Mouse (Mus musculus): ENCODE measurements around the gene Gm36210. TPM values are rescaled to one million over a fixed set of nuclear protein-coding genes. Genes with fewer than 3 reads are reported as not detected.

Gene Gm36210
- polyA plus RNA-seq, 1 experiment: not detected

GRCm38 (mm10) chr7:4923586-4924364, 17.5 kb upstream of the Gm36210 start:
- Histone ChIP-seq H3K4me3 (peak overlapping the region; percentile 7), H3K27me3 (ENCODE audit: control insufficient read depth, insufficient read depth, insufficient read length) (no peaks in the 10 kb centered on the region)
- no peak for TF ChIP-seq POLR2AphosphoS2 (IDR thresholded peaks at IDR 0.05; ENCODE audit: insufficient read length, low read depth)
- no peak for TF ChIP-seq E2F4 (IDR thresholded peaks at IDR 0.05; ENCODE audit: insufficient read depth)
- peak in 1 of 3 experiments; percentile 18 for TF ChIP-seq MYOG (IDR thresholded peaks at IDR 0.05; ENCODE audit: control insufficient read depth in 1 of 3, insufficient read depth in 1 of 3, insufficient read length in 2 of 3, low read depth in 2 of 3)
- no peak for TF ChIP-seq MAX (IDR thresholded peaks at IDR 0.05; ENCODE audit: low read depth)

GRCm38 (mm10) chr7:4922931-4923565, 16.7 kb upstream of the Gm36210 start:
- peak overlapping the region; percentile 84 for H3K4me2 ChIP-seq (ENCODE audit: low read depth)
- H3ac ChIP-seq (ENCODE audit: control insufficient read depth, insufficient read length): no peak overlapping the region
- H3K27me3 ChIP-seq (ENCODE audit: control insufficient read depth, insufficient read depth, insufficient read length): no peaks in the 10 kb centered on the region
- no peak overlapping the region for H3K4me3 ChIP-seq
- no peaks in the 10 kb centered on the region for H3K79me2 ChIP-seq (ENCODE audit: control insufficient read depth, insufficient read depth)
- no peak for TF ChIP-seq USF1 (IDR thresholded peaks at IDR 0.05; ENCODE audit: low read depth)
- TF ChIP-seq TCF3 (IDR thresholded peaks at IDR 0.05; ENCODE audit: insufficient read length, low read depth): no peak
- no peak for TF ChIP-seq POLR2A (IDR thresholded peaks at IDR 0.05; ENCODE audit: insufficient read length, low read depth)
- TF ChIP-seq MYOD1 (IDR thresholded peaks at IDR 0.05; ENCODE audit: control insufficient read depth in 1 of 3, insufficient read length in 2 of 3, low read depth in 2 of 3): no peak
- TF ChIP-seq CEBPB (IDR thresholded peaks at IDR 0.05; ENCODE audit: insufficient read depth, poor library complexity, severe bottlenecking): no peak
- no peak for TF ChIP-seq E2F4 (IDR thresholded peaks at IDR 0.05; ENCODE audit: insufficient read depth)
- no peak for TF ChIP-seq POLR2AphosphoS2 (IDR thresholded peaks at IDR 0.05; ENCODE audit: insufficient read length, low read depth)
- no peak for TF ChIP-seq MAX (IDR thresholded peaks at IDR 0.05; ENCODE audit: low read depth)
- no peak for TF ChIP-seq TCF12 (IDR thresholded peaks at IDR 0.05; ENCODE audit: insufficient read depth, poor library complexity, severe bottlenecking)
- no peak for TF ChIP-seq SRF (IDR thresholded peaks at IDR 0.05; ENCODE audit: control insufficient read depth, insufficient read length, low read depth)
- TF ChIP-seq REST (IDR thresholded peaks at IDR 0.05; ENCODE audit: insufficient read depth, insufficient read length): no peak
- TF ChIP-seq MYOG (IDR thresholded peaks at IDR 0.05; ENCODE audit: control insufficient read depth in 1 of 3, insufficient read depth in 1 of 3, insufficient read length in 2 of 3, low read depth in 2 of 3): no peak
- H3K36me3 ChIP-seq (ENCODE audit: control insufficient read depth, insufficient read depth): no peaks in the 10 kb centered on the region

More at GRCm38 (mm10) chr7:4923586-4924364, 17.5 kb upstream of the Gm36210 start:
- H3K4me2 ChIP-seq (ENCODE audit: low read depth): peak overlapping the region; percentile 84
- peak overlapping the region; percentile 33 for H3ac ChIP-seq (ENCODE audit: control insufficient read depth, insufficient read length)
- no peaks in the 10 kb centered on the region for H3K79me2 ChIP-seq (ENCODE audit: control insufficient read depth, insufficient read depth)
- H3K36me3 ChIP-seq (ENCODE audit: control insufficient read depth, insufficient read depth): no peaks in the 10 kb centered on the region

- no peak overlapping the region for H3K4me3 ChIP-seq
- TF ChIP-seq E2F4 (IDR thresholded peaks at IDR 0.05; ENCODE audit: insufficient read depth) (no peak), MYOG (IDR thresholded peaks at IDR 0.05; ENCODE audit: control insufficient read depth in 1 of 3, insufficient read depth in 1 of 3, insufficient read length in 2 of 3, low read depth in 2 of 3) (no peak), USF1 (IDR thresholded peaks at IDR 0.05; ENCODE audit: low read depth) (no peak), POLR2AphosphoS2 (IDR thresholded peaks at IDR 0.05; ENCODE audit: insufficient read length, low read depth) (peak; percentile 62)
- H3K36me3 ChIP-seq (ENCODE audit: control insufficient read depth, insufficient read depth): no peaks in the 10 kb centered on the region
- H3K27me3 ChIP-seq (ENCODE audit: control insufficient read depth, insufficient read depth, insufficient read length): no peaks in the 10 kb centered on the region
- H3K4me2 ChIP-seq (ENCODE audit: low read depth): no peak overlapping the region
- H3ac ChIP-seq (ENCODE audit: control insufficient read depth, insufficient read length): no peak overlapping the region
- H3K79me2 ChIP-seq (ENCODE audit: control insufficient read depth, insufficient read depth): no peaks in the 10 kb centered on the region
Measured at GRCm38 (mm10) chr7:4922508-4922907, 16.2 kb upstream of the Gm36210 start.

GRCm38 (mm10) chr7:4921824-4922482, 15.6 kb upstream of the Gm36210 start, which contains the start of gene Nat14:
Nat14 (plus strand) TSS chr7:4922028.
- H3K79me2 ChIP-seq (ENCODE audit: control insufficient read depth, insufficient read depth): peaks cover 3% of the 10 kb centered on the region
- no peak within 1 kb of the TSS for H3K4me2 ChIP-seq (ENCODE audit: low read depth)
- TF ChIP-seq CEBPB (IDR thresholded peaks at IDR 0.05; ENCODE audit: insufficient read depth, poor library complexity, severe bottlenecking): no peak
- TF ChIP-seq MAX (IDR thresholded peaks at IDR 0.05; ENCODE audit: low read depth): no peak
- no peak for TF ChIP-seq TCF12 (IDR thresholded peaks at IDR 0.05; ENCODE audit: insufficient read depth, poor library complexity, severe bottlenecking)
- no peak for TF ChIP-seq REST (IDR thresholded peaks at IDR 0.05; ENCODE audit: insufficient read depth, insufficient read length)
- TF ChIP-seq E2F4 (IDR thresholded peaks at IDR 0.05; ENCODE audit: insufficient read depth): no peak
- no peak for TF ChIP-seq MYOD1 (IDR thresholded peaks at IDR 0.05; ENCODE audit: control insufficient read depth in 1 of 3, insufficient read length in 2 of 3, low read depth in 2 of 3)
- TF ChIP-seq POLR2A (IDR thresholded peaks at IDR 0.05; ENCODE audit: insufficient read length, low read depth): no peak
- TF ChIP-seq MYOG (IDR thresholded peaks at IDR 0.05; ENCODE audit: control insufficient read depth in 1 of 3, insufficient read depth in 1 of 3, insufficient read length in 2 of 3, low read depth in 2 of 3): no peak
- no peak for TF ChIP-seq SRF (IDR thresholded peaks at IDR 0.05; ENCODE audit: control insufficient read depth, insufficient read length, low read depth)
- TF ChIP-seq POLR2AphosphoS2 (IDR thresholded peaks at IDR 0.05; ENCODE audit: insufficient read length, low read depth): no peak
- no peak for TF ChIP-seq USF1 (IDR thresholded peaks at IDR 0.05; ENCODE audit: low read depth)
- no peak for TF ChIP-seq TCF3 (IDR thresholded peaks at IDR 0.05; ENCODE audit: insufficient read length, low read depth)
- H3ac ChIP-seq (ENCODE audit: control insufficient read depth, insufficient read length): no peak within 1 kb of the TSS
- no peak within 1 kb of the TSS for H3K4me3 ChIP-seq
- no peaks in the 10 kb centered on the region for H3K27me3 ChIP-seq (ENCODE audit: control insufficient read depth, insufficient read depth, insufficient read length)
- H3K36me3 ChIP-seq (ENCODE audit: control insufficient read depth, insufficient read depth): no peaks in the 10 kb centered on the region

Data from myocyte (in vitro differentiated cells).